Mouse (Mus musculus): Measurements from ENCODE around the gene Taok3.

DNA sequence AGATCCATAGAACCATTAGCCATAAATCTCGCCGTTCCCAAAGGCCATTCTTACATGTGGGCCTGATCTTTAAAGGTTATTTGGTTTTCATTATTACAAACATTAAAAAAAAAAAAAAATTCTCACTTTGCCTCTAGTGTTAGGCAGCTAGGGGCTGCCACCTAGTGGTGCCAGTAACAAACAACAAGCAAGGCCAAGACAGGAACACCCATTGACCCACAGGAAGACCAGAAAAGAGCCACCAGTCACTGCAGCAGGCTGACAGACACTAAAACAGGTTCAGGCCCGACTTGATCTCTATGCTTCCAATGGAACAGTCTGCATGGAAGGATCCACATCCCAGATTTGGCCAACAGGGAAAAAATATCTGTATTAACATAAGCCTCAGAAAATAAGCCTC is 23.2 kb upstream of the Taok3 start:
- TF ChIP-seq TCF12 (IDR thresholded peaks at IDR 0.05; ENCODE audit: insufficient read depth, poor library complexity, severe bottlenecking), result no peak
- TF ChIP-seq USF1 (IDR thresholded peaks at IDR 0.05; ENCODE audit: low read depth), result no peak
- TF ChIP-seq CEBPB (IDR thresholded peaks at IDR 0.05; ENCODE audit: insufficient read depth, poor library complexity, severe bottlenecking), result no peak
- TF ChIP-seq POLR2A (IDR thresholded peaks at IDR 0.05; ENCODE audit: insufficient read length, low read depth), result no peak
- no peak for TF ChIP-seq E2F4 (IDR thresholded peaks at IDR 0.05; ENCODE audit: insufficient read depth)

All from myocyte (in vitro differentiated cells).